Mouse (Mus musculus) embryonic fibroblast, embryonic 13.5 days (primary cell): ENCODE measurements at regions not wholly inside any gene's neighbourhood (a gene's known extent, or its start where the extent isn't known, plus 50 kb on each side); places are given as distances from the start of the nearest gene placed in this dataset.

Source experiments
- H3K27ac ChIP-seq: 2 replicates; pipeline ENCODE4 v1.5.1; 2012; ENCODE audit warnings: low read length, control low read depth, inconsistent platforms; ENCODE audit not compliant: insufficient read depth
- H3K4me1 ChIP-seq: 2 replicates; pipeline ENCODE4 v1.6.1; 2011; ENCODE audit warnings: low read length; ENCODE audit not compliant: control insufficient read depth, insufficient read depth
- H3K4me3 ChIP-seq: 2 replicates; pipeline ENCODE4 v1.5.1; 2011; ENCODE audit warnings: mild to moderate bottlenecking, control low read depth, low read length; ENCODE audit not compliant: insufficient read depth
- CTCF ChIP-seq: IDR thresholded peaks from 2 replicates; pipeline ENCODE4 v1.5.1; 2011; ENCODE audit warnings: mild to moderate bottlenecking, control low read depth, low read length, moderate library complexity, borderline replicate concordance; ENCODE audit not compliant: insufficient read depth
- POLR2A ChIP-seq: IDR thresholded peaks from 2 replicates; pipeline ENCODE4 v1.6.1; 2011; ENCODE audit warnings: low read depth, mild to moderate bottlenecking, control low read depth, low read length, moderate library complexity

GRCm38 (mm10) chr12:48604401-48605197 is 777.9 kb upstream of the Foxg1 start:
- TF ChIP-seq CTCF (no peak), POLR2A (no peak)
- Histone ChIP-seq H3K27ac (peak overlapping the region; percentile 81), H3K4me3 (no peak overlapping the region), H3K4me1 (no peaks in the 10 kb centered on the region)

DNA sequence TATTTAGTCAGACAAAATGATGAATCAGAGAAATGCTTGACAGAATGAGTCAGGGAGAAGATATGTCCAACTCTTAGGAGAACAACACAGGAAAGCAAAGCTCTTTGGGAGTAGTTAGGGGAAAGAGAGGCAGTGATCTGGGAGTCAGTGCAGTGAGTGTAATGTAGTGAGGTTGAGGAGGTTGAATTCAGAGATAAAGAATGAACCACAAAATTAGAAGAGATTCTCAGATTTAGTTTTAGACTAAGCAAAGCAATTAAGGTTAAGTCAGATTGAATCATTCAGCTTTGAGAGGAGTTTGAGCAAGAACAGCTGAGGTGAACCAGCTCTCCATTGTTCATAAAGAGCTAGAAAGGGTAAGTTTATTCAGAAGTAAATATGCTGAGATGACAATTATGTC is 777.0 kb upstream of the Foxg1 start:
- Histone ChIP-seq H3K4me3 (no peak overlapping the region), H3K4me1 (no peaks in the 10 kb centered on the region), H3K27ac (no peak overlapping the region; the same call in 1 of the 2 replicates)
- TF ChIP-seq CTCF (no peak), POLR2A (no peak)

DNA sequence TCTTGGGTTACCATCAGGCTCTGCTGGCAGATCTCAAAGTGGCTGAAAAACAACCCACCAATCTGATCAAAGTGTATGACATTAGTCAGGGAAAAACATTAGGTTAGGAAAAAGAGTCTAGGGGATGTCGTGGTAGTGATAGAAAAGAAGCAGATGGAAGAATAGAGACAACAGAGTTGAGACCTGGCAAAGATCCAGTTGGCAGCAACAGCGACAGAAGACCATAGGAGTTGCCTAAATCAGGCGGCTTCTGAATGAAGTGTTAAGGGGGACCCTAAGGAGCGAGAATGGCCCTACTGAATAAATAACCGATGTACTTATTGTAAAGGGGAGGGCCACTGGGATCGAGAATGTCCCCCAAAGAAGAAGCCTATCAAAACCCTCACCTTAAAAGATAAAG is 773.1 kb upstream of the Foxg1 start:
- TF ChIP-seq POLR2A (no peak), CTCF (no peak)
- Histone ChIP-seq H3K4me1 (no peaks in the 10 kb centered on the region), H3K27ac (no peak overlapping the region), H3K4me3 (no peak overlapping the region)

GRCm38 (mm10) chr12:48612066-48612465 is 770.4 kb upstream of the Foxg1 start:
- H3K4me3 ChIP-seq, result no peak overlapping the region
- H3K4me1 ChIP-seq, result no peaks in the 10 kb centered on the region
- TF ChIP-seq CTCF (no peak), POLR2A (no peak)
- H3K27ac ChIP-seq, result no peak overlapping the region

GRCm38 (mm10) chr12:48616337-48616736 is 766.1 kb upstream of the Foxg1 start:
- Histone ChIP-seq H3K27ac (no peak overlapping the region), H3K4me1 (no peaks in the 10 kb centered on the region), H3K4me3 (no peak overlapping the region)
- TF ChIP-seq POLR2A (no peak), CTCF (no peak)

DNA sequence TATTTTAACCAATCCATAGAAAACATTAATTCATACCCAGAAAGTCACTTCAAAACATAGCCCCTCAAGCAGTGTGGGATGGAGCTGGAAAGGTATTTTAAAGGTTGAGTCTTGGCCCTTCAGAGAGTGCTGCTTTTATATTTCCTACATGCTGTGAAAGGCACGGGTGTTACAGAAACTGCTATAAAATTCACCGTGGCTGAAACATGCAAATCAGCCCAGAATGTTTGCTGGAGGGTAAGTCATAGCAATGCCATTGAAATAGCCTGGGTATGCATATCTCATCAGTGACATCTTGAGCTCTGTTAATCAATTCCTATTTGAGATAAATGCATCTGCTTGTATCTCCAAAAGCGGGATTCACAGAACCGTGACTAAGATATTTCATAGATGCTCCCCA is 748.9 kb upstream of the Foxg1 start:
- Histone ChIP-seq H3K4me3 (no peak overlapping the region), H3K27ac (no peak overlapping the region), H3K4me1 (no peaks in the 10 kb centered on the region)
- TF ChIP-seq CTCF (no peak), POLR2A (no peak)

GRCm38 (mm10) chr12:48634671-48635241 is 747.7 kb upstream of the Foxg1 start:
- H3K4me3 ChIP-seq, result no peak overlapping the region
- no peaks in the 10 kb centered on the region for H3K4me1 ChIP-seq
- H3K27ac ChIP-seq, result no peak overlapping the region
- TF ChIP-seq POLR2A, result no peak
- no peak for TF ChIP-seq CTCF

GRCm38 (mm10) chr12:48641974-48642373 is 740.5 kb upstream of the Foxg1 start:
- TF ChIP-seq POLR2A, result no peak
- TF ChIP-seq CTCF, result no peak
- Histone ChIP-seq H3K4me1 (no peaks in the 10 kb centered on the region), H3K27ac (no peak overlapping the region), H3K4me3 (no peak overlapping the region)

DNA sequence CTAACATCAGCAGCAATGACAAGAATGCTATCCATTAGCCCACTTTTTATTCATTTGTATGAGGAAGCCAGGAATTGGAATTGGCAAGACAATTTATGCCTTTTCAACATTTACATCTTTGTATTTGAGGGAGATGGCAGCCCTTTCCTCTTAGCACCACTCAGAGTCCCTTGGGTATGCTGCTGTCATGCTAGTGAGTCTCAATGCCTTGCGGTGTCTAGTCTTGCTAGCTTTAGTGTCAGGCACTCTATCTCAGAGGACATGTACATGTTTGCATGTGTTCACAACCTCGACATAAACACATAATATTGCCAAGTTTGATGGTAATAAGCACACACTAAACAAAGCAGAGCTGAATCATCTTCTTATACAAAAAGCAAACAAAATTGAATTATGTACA is 737.3 kb upstream of the Foxg1 start:
- H3K4me3 ChIP-seq, result no peak overlapping the region
- no peaks in the 10 kb centered on the region for H3K4me1 ChIP-seq
- no peak overlapping the region for H3K27ac ChIP-seq
- TF ChIP-seq CTCF, result no peak
- no peak for TF ChIP-seq POLR2A

- Histone ChIP-seq H3K4me1 (no peaks in the 10 kb centered on the region), H3K27ac (no peak overlapping the region), H3K4me3 (no peak overlapping the region)
- TF ChIP-seq POLR2A, result no peak
- TF ChIP-seq CTCF, result no peak
These were observed 736.5 kb upstream of the Foxg1 start for GRCm38 (mm10) chr12:48645910-48646309.

DNA sequence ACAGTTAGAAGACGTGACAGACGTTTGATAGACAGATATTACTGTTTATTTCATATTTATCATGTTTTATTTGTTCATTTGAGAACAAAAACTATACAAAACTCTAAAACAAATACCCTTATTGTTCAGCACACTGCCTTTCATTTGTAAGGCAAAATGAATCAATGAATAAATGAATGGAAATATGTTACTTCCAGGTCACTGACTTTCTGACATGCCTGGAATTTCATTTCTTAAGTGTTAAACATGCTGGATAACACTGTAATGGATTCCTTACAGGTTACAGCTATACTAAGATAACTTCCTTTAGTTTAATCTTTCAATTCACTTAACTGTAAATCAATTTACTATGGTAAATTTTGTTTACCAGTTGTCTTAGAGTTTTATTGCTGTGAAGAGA is 707.3 kb upstream of the Foxg1 start:
- TF ChIP-seq CTCF, result no peak
- no peak overlapping the region for H3K27ac ChIP-seq
- H3K4me1 ChIP-seq, result no peaks in the 10 kb centered on the region
- H3K4me3 ChIP-seq, result no peak overlapping the region
